Mouse (Mus musculus) CH12.LX (cell line): ENCODE measurements around the gene Uck1. TPM values are rescaled to one million over a fixed set of nuclear protein-coding genes. Genes with fewer than 3 reads are reported as not detected.
"Not testable (repeated sequence)": the region's sequence is repeated elsewhere in the genome, so short reads cannot be mapped to it uniquely, and the experiment has no call there.

Experiments
- DNase-seq: peaks from one replicate; pipeline ENCODE4 v3.0.0-alpha.2; 2013; ENCODE audit errors: extremely low read depth
- H3K27ac ChIP-seq: 2 replicates; pipeline ENCODE4 v1.5.1; 2012; ENCODE audit warnings: low read depth, mild to moderate bottlenecking, control low read depth, moderate library complexity; ENCODE audit not compliant: insufficient read depth
- H3K27me3 ChIP-seq: replicated peaks from 2 replicates; pipeline ENCODE3; 2012; ENCODE audit warnings: inconsistent platforms
- H3K36me3 ChIP-seq, 2 experiments: replicated peaks in 1 of 2; 2 replicates each; pipeline versions ENCODE3 to v1.6.1; 2012; ENCODE audit warnings: inconsistent platforms in 1 of 2, low read length in 1 of 2, mild to moderate bottlenecking in 1 of 2, mixed read lengths in 1 of 2, moderate library complexity in 1 of 2; ENCODE audit not compliant: control insufficient read depth in 1 of 2, insufficient read depth in 1 of 2
- H3K4me1 ChIP-seq, 2 experiments: 2 replicates each; pipeline ENCODE4 v1.6.1; 2012; ENCODE audit warnings: inconsistent platforms in 1 of 2, moderate library complexity in 1 of 2; ENCODE audit not compliant: insufficient read depth in 2 of 2, control insufficient read depth in 1 of 2
- H3K4me2 ChIP-seq: 2 replicates; pipeline ENCODE4 v1.6.1; 2012; ENCODE audit warnings: low read depth, mild to moderate bottlenecking, control low read depth; ENCODE audit not compliant: poor library complexity, insufficient read depth, severe bottlenecking
- H3K4me3 ChIP-seq, 3 experiments: fragments of 150-350 bp in 1 of 3; sonication (generic) in 1 of 3; replicated peaks in 1 of 3; 2 replicates each; pipeline versions ENCODE3 to v1.5.1; 2011 to 2012; ENCODE audit warnings: low read depth in 2 of 3, low read length in 2 of 3, mild to moderate bottlenecking in 2 of 3, moderate library complexity in 2 of 3, control low read depth in 1 of 3, improper control_type of control experiment in 1 of 3, inconsistent platforms in 1 of 3, mixed read lengths in 1 of 3; ENCODE audit not compliant: poor library complexity in 1 of 3
- H3K79me2 ChIP-seq: replicated peaks from 2 replicates; pipeline ENCODE4 v1.6.1; 2012; ENCODE audit warnings: mild to moderate bottlenecking, moderate library complexity; ENCODE audit not compliant: control insufficient read depth, poor library complexity, insufficient read depth, severe bottlenecking; ENCODE audit errors: extremely low read depth
- H3K9ac ChIP-seq: 2 replicates; pipeline ENCODE4 v1.6.1; 2012; ENCODE audit warnings: low read depth, mild to moderate bottlenecking, control low read depth, moderate library complexity; ENCODE audit not compliant: insufficient read depth
- H3K9me3 ChIP-seq: replicated peaks from 2 replicates; pipeline ENCODE3; 2012; ENCODE audit warnings: low read length, inconsistent platforms, mixed read lengths
- CHD2 ChIP-seq: IDR thresholded peaks from 2 replicates; pipeline ENCODE4 v1.6.1; 2011; ENCODE audit warnings: low read length, improper control_type of control experiment
- CTCF ChIP-seq, 2 experiments: IDR thresholded peaks in 1 of 2; conservative IDR thresholded peaks in 1 of 2; 2 replicates each; pipeline ENCODE4 v1.5.1; 2011 to 2012; ENCODE audit warnings: low read depth in 2 of 2, low read length in 2 of 2, improper control_type of control experiment in 1 of 2, inconsistent platforms in 1 of 2, mild to moderate bottlenecking in 1 of 2, moderate library complexity in 1 of 2
- ETS1 ChIP-seq: conservative IDR thresholded peaks from 2 replicates; pipeline ENCODE4 v1.6.1; 2012; ENCODE audit warnings: low read depth, mild to moderate bottlenecking, inconsistent platforms, low read length, improper control_type of control experiment, moderate library complexity
- HCFC1 ChIP-seq: IDR thresholded peaks from 2 replicates; pipeline ENCODE4 v1.6.1; 2012; ENCODE audit warnings: low read depth, mild to moderate bottlenecking, inconsistent platforms, low read length, improper control_type of control experiment
- IRF4 ChIP-seq: IDR thresholded peaks from 2 replicates; pipeline ENCODE4 v1.6.1; 2014; ENCODE audit warnings: low read depth, mild to moderate bottlenecking, inconsistent platforms, low read length, improper control_type of control experiment
- MYC ChIP-seq: IDR thresholded peaks from 2 replicates; pipeline ENCODE4 v1.6.1; 2011; ENCODE audit warnings: low read depth, mild to moderate bottlenecking, improper control_type of control experiment, low read length
- NELFE ChIP-seq: IDR thresholded peaks from 2 replicates; pipeline ENCODE4 v1.6.1; 2011; ENCODE audit warnings: low read depth, low read length, improper control_type of control experiment
- PAX5 ChIP-seq: IDR thresholded peaks from 2 replicates; pipeline ENCODE4 v1.6.1; 2012; ENCODE audit warnings: low read length, inconsistent platforms, mixed read lengths
- POLR2A ChIP-seq: IDR thresholded peaks from 2 replicates; pipeline ENCODE4 v1.6.1; 2011; ENCODE audit warnings: low read depth, mild to moderate bottlenecking, improper control_type of control experiment, low read length
- TBP ChIP-seq: conservative IDR thresholded peaks from 2 replicates; pipeline ENCODE4 v1.6.1; 2011; ENCODE audit warnings: low read depth, low read length, improper control_type of control experiment
- dilution Hi-C: fragments of 300-500 bp; cut with MboI; formaldehyde crosslinking; loops from 2 replicates; pipeline ENCODE4 v1.14.3; 2020; ENCODE audit warnings: low sequenced_read_pairs; ENCODE audit not compliant: extremely low pct_unique_long_range_greater_than_20kb, extremely low pct_ligation_motif_present
- in situ Hi-C: fragments of 300-500 bp; cut with MboI; formaldehyde crosslinking; loops from 3 replicates; pipeline ENCODE4 v1.14.3; 2019; ENCODE audit warnings: low sequenced_read_pairs, low pct_ligation_motif_present, low pct_unique_long_range_greater_than_20kb, mixed read lengths
- polyA plus RNA-seq: library from polyadenylated mRNA; unstranded; fragments of >175 nt; gene quantifications from 2 replicates; pipeline ENCODE4 v1.2.1, GENCODE M21; 2012; ENCODE audit warnings: low read depth; ENCODE audit not compliant: insufficient read length
- total RNA-seq, 2 experiments: library from RNA; depleted of rRNA; stranded (reverse); fragments of 300-350 nt in 1 of 2; fragments of >200 nt in 1 of 2; gene quantifications; 2 replicates each; pipeline ENCODE4 v1.2.3; 2012 to 2014

Gene Uck1
- total and polyA plus RNA-seq, 3 experiments, result 33.7 to 45.0 (median 35.7) TPM

DNA sequence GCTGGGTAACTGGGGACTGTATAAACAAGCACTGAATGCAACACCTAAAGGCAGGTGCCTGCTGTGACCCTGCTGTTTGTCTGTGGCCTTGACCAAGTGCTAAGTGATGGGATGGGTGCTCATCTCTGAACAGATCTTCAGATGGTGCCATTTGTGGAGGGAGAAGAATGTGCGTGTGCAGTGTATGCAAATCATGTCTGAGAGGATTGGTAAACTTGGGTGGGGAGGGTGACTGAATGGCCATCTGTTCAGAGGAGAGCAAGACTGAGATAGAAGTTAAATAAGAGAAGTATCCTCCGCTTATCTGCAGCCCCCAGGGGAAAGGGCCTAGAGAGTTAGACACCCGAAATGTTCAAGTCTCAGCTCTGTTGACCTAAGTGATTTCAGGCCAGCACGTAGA is 39.5 kb upstream of the Uck1 start:
- no peak overlapping the region for H3K4me3 ChIP-seq
- no peak overlapping the region for H3K4me2 ChIP-seq
- H3K79me2 ChIP-seq, result no peaks in the 10 kb centered on the region
- peaks cover 61 to 90% of the 10 kb centered on the region in 2 experiments for H3K36me3 ChIP-seq
- dilution Hi-C loops, result no loop called here
- no peaks in the 10 kb centered on the region for H3K27me3 ChIP-seq
- H3K27ac ChIP-seq, result no peak overlapping the region
- H3K4me1 ChIP-seq, result peaks cover 0 to 13% of the 10 kb centered on the region in 2 experiments; a peak in 2 of 4 replicates
- no peak overlapping the region for H3K9ac ChIP-seq
- H3K9me3 ChIP-seq, result no peaks in the 10 kb centered on the region
- no peak for DNase-seq
- TF ChIP-seq TBP (no peak), NELFE (no peak), MYC (no peak), IRF4 (no peak), CTCF (conservative IDR thresholded peaks at IDR 0.05 in 1 of 2, IDR thresholded peaks at IDR 0.05 in 1 of 2; ENCODE audit: low read depth in 2 of 2, low read length in 2 of 2) (no peak), PAX5 (no peak), ETS1 (no peak)
- in situ Hi-C loops, result no loop called here

DNA sequence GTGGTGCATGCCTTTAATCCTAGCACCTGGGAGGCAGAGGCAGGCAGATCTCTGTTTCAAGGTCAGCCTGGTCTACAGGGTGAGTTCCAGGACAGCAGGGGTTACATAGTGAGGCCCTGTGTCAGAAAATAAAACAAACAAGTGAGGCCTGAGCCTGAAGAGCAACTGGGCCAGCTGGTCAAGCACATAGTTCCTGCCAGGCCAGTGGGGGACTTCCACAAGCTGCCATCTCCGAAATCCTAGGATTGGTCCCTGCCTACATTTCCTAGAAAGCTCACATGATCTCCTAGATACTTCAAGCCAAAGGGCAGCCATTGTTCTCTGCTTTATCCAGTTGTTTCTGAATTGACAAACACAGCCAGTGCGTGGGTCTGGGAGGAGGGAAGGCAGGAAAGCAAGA is 35.9 kb upstream of the Uck1 start:
- DNase-seq, H3K9ac ChIP-seq, H3K9me3 ChIP-seq, in situ Hi-C loops, dilution Hi-C loops, H3K79me2 ChIP-seq, H3K4me3 ChIP-seq, H3K4me2 ChIP-seq, H3K27ac ChIP-seq, H3K27me3 ChIP-seq: not testable (repeated sequence)
- H3K4me1 ChIP-seq, result peaks cover 0 to 11% of the 10 kb centered on the region in 2 experiments; a peak in 2 of 4 replicates
- peaks cover 43 to 76% of the 10 kb centered on the region in 2 experiments for H3K36me3 ChIP-seq

DNA sequence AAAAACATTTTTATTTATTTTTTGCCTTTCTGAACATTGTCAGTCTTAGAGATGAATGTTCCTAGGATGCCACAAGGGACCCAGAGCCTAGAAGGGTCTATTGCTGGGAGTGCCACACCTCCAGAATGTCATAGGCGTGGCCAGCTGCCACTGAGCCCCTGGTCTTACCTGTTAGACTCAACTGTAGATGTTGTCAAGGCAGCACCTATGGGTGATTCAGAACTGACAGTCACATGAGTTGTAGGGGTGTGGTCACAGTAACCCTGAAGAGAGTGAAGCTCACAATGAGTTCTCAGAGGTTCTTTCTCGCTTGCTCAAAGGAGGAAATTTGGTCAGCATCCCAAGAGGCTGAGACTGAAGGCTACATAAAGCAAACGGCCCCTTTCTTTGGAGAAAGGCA is 35.3 kb upstream of the Uck1 start:
- no peaks in the 10 kb centered on the region for H3K27me3 ChIP-seq
- H3K4me3 ChIP-seq, result no peak overlapping the region
- no peak overlapping the region for H3K9ac ChIP-seq
- H3K9me3 ChIP-seq, result no peaks in the 10 kb centered on the region
- dilution Hi-C loops, result no loop called here
- no peak overlapping the region for H3K4me2 ChIP-seq
- H3K27ac ChIP-seq, result no peak overlapping the region
- no peak for DNase-seq
- peaks cover 43 to 76% of the 10 kb centered on the region in 2 experiments for H3K36me3 ChIP-seq
- peaks cover 4% of the 10 kb centered on the region for H3K79me2 ChIP-seq
- H3K4me1 ChIP-seq, result peaks cover 0 to 13% of the 10 kb centered on the region in 2 experiments; a peak in 3 of 4 replicates
- TF ChIP-seq POLR2A (no peak), NELFE (no peak), CHD2 (no peak), HCFC1 (no peak)
- TF ChIP-seq, all 38 proteins: peak for 0
- in situ Hi-C loops, result no loop called here
